Mouse (Mus musculus) forebrain, embryonic 13.5 days (tissue): ENCODE results near the gene Lrrc20. TPM values are rescaled to one million over a fixed set of nuclear protein-coding genes. Genes with fewer than 3 reads are reported as not detected.
"Not testable (repeated sequence)": the region's sequence is repeated elsewhere in the genome, so short reads cannot be mapped to it uniquely, and the experiment has no call there.

Source experiments
- ATAC-seq: fragments of 200-750 bp; cut with Nextera tagmentation; 2 replicates; pipeline ENCODE4 v1.8.0; 2017
- H3K27ac ChIP-seq: fragments of 300-500 bp; sonication (generic); 2 replicates; pipeline ENCODE4 v1.5.1; 2015; ENCODE audit warnings: inconsistent platforms, mild to moderate bottlenecking, moderate library complexity
- H3K27me3 ChIP-seq: fragments of 300-500 bp; sonication (generic); 2 replicates; pipeline ENCODE4 v1.6.1; 2015; ENCODE audit warnings: mild to moderate bottlenecking, inconsistent platforms
- H3K36me3 ChIP-seq: fragments of 300-500 bp; sonication (generic); 2 replicates; pipeline ENCODE4 v1.6.1; 2015; ENCODE audit warnings: mild to moderate bottlenecking, inconsistent platforms; ENCODE audit not compliant: poor library complexity, severe bottlenecking
- H3K4me1 ChIP-seq: fragments of 300-500 bp; sonication (generic); 2 replicates; pipeline ENCODE4 v1.6.1; 2015; ENCODE audit warnings: inconsistent platforms
- H3K4me2 ChIP-seq: fragments of 300-500 bp; sonication (generic); 2 replicates; pipeline ENCODE4 v1.6.1; 2015; ENCODE audit warnings: inconsistent platforms, mild to moderate bottlenecking, moderate library complexity
- H3K4me3 ChIP-seq: fragments of 300-500 bp; sonication (generic); 2 replicates; pipeline ENCODE4 v1.5.1; 2015; ENCODE audit warnings: mild to moderate bottlenecking, inconsistent platforms
- H3K9ac ChIP-seq: fragments of 300-500 bp; sonication (generic); 2 replicates; pipeline ENCODE4 v1.6.1; 2015; ENCODE audit warnings: mild to moderate bottlenecking, inconsistent platforms
- H3K9me3 ChIP-seq: fragments of 300-500 bp; sonication (generic); replicated peaks from 2 replicates; pipeline ENCODE4 v1.6.1; 2016; ENCODE audit warnings: inconsistent platforms
- WGBS: fragments of 180-500 bp; shearing (Covaris S2); methylation state at CpG from one replicate; pipeline ENCODE4 v1.1.7; 2015; 5-methylcytosine and 5-hydroxymethylcytosine counted together
- polyA plus RNA-seq: library from polyadenylated mRNA; unstranded; fragments of >200 nt; fragmentation: Nextera tagmentation; extraction: Ambion mirVana; gene quantifications from 2 replicates; pipeline ENCODE4 v1.2.1, GENCODE M21; 2015

Lrrc20 gene
- polyA plus RNA-seq, 1 experiment from 2014 or later = 16.4 TPM

DNA sequence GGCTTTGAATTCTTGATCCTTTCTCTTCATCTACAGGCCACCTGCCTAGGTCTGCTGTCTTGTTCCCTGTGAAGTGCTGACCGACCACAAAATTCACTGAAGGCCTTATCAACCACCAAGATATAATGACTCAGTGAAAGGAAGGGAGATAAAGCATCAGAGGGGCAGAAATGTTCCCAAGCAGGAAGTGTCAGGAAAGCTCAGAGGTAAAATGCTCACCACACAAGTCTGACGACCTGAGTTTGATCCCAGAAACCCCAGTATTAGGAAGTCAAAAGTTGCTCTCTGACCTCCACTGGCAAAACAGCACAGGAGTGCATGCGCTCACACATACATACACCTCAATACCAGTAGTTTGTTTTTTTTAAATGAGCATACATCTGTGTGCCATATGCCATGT is 26.8 kb upstream of the Lrrc20 start:
- Histone ChIP-seq H3K4me2 (no peak overlapping the region), H3K4me1 (peaks cover 76% of the 10 kb centered on the region), H3K36me3 (peaks cover 21% of the 10 kb centered on the region), H3K4me3 (no peak overlapping the region), H3K9ac (0 out of 2 replicates have a peak overlapping the region, but pooled peaks have one; percentile 5), H3K27ac (no peak overlapping the region), H3K27me3 (no peaks in the 10 kb centered on the region), H3K9me3 (no peaks in the 10 kb centered on the region)
- no peak for ATAC-seq
- 79% methylated on average over 3 of the region's 3 CpGs for WGBS

DNA sequence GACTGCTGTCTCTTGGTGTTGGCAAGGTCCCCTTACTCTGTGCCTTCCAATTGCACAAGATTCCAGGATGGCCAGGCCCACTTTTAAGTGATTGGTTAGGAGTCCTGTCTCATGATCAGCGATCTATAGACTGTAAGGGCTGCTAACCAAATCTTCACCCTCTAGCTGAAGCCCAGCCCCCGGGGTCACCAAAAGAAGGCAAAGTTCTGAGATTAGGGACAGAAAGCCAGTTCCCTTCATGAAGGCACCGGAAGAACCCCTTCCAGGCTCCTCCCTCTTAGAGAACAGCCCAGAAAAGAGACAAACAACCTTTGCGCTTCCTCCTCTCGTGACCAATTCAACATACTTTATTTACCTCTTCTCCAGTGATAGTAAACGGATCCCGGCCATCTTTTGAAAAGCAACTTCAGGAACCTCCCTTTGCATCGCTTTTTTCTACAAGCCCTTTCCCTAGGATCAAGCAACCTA is 24.1 kb upstream of the Lrrc20 start:
- ATAC-seq = no peak
- Histone ChIP-seq H3K27ac (peak overlapping the region; percentile 71; the same call in 1 of the 2 replicates), H3K9ac (peak overlapping the region; percentile 98), H3K4me1 (peaks cover 51% of the 10 kb centered on the region), H3K4me2 (peak overlapping the region; percentile 96), H3K4me3 (peak overlapping the region; percentile 99), H3K36me3 (peaks cover 19% of the 10 kb centered on the region), H3K27me3 (no peaks in the 10 kb centered on the region), H3K9me3 (no peaks in the 10 kb centered on the region)
- 11% methylated on average over 8 of the region's 8 CpGs for WGBS

DNA sequence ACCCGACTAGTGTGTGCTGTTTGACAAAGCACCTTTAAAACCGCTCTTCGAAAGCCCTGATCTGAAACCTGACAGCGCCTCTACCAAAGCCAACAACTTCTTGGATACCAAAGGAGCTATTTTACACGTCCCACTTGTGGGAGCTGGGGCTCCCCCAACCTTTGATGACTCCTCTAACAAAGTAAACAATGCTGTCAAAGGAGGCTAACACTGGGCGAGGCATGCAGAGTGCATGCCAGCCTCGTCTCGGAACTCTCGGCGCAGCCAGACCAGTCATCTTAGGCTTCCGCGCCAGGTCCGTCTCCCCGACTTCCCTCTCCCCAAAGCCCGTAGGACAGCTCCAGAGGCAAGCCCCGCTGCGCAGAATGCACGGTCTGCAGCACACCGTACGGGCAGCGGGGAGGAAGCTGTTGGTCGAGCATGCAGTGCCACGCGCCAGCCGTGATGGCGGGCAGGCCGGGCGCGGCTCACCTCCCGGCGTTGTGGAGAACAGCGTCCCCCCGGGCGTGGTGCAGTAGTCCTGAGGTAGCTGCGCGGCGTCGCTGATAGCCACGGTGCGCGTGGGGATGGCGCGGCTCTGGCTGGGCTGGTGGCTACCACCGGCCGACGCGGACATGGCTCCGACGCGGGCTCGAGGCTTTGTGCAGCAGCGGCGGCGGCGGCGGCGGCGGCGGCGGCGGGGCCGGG is 23.5 kb upstream of the Lrrc20 start:
- H3K4me1 ChIP-seq = peaks cover 45% of the 10 kb centered on the region
- WGBS = under 1% methylated on average over 43 of the region's 62 CpGs
- peak overlapping the region; percentile 98 for H3K9ac ChIP-seq
- peak overlapping the region; percentile 71 for H3K27ac ChIP-seq
- peak overlapping the region; percentile 99 for H3K4me3 ChIP-seq
- ATAC-seq = peak; percentile 65
- no peaks in the 10 kb centered on the region for H3K9me3 ChIP-seq
- peak overlapping the region; percentile 96 for H3K4me2 ChIP-seq
- peaks cover 15% of the 10 kb centered on the region for H3K36me3 ChIP-seq
- no peaks in the 10 kb centered on the region for H3K27me3 ChIP-seq

DNA sequence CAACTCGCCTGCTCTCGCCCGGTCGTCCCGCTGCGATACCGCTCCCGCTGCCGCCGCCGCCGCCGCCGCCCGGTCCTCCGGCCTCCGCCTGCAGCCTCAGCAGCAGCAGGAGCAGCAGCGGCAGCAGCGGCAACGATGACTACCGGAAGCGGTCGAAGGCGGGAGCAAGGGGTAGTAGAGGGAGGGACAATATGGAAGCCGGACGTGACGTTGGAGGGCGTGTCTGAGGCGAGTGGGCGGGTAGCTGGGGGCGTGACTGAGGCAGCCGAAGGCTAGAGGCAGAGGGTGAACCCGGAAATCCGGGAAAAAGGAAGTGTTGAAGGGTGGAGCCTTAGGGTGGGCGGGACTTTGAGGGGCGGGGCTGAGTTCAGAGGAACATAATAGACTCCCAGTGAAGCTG is 23.0 kb upstream of the Lrrc20 start, which contains the start of gene Eif4ebp2:
Gene Eif4ebp2, minus strand, starts transcription at position 17 of the 400 bp plus-strand sequence.
- peak within 1 kb of the TSS; percentile 99 for H3K4me3 ChIP-seq
- peak within 1 kb of the TSS; percentile 96 for H3K4me2 ChIP-seq
- peak; percentile 99 for ATAC-seq
- H3K27ac ChIP-seq = peak within 1 kb of the TSS; percentile 71
- peaks cover 39% of the 10 kb centered on the region for H3K4me1 ChIP-seq
- H3K27me3 ChIP-seq = no peaks in the 10 kb centered on the region
- peak within 1 kb of the TSS; percentile 98 for H3K9ac ChIP-seq
- no peaks in the 10 kb centered on the region for H3K9me3 ChIP-seq
- peaks cover 12% of the 10 kb centered on the region for H3K36me3 ChIP-seq
- under 1% methylated on average over 33 of the region's 36 CpGs for WGBS

DNA sequence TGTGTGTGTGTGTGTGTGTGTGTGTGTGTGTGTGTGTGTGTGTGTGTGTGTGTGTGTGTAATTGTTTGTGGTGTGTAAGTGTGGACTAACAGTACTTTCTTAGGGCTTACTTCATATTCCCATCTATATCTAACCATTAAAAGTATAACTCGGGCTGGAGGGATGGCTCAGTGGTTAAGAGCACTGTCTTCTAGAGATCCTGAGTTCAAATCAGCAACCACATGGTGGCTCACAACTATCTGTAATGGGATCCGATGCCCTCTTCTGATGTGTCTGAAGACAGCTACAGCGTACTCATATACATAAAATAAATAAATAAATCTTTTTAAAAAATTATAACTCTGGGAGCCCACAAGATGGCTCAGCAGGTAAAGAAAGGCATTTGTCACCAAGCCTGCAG is 22.4 kb upstream of the Lrrc20 start:
- ATAC-seq = peak; percentile 25; the same call in 1 of the 2 replicates
- H3K9ac ChIP-seq, H3K27ac ChIP-seq, H3K27me3 ChIP-seq, H3K9me3 ChIP-seq, H3K4me3 ChIP-seq, H3K4me2 ChIP-seq, H3K36me3 ChIP-seq: not testable (repeated sequence)
- H3K4me1 ChIP-seq = peaks cover 34% of the 10 kb centered on the region
- WGBS = 80% methylated on average over 3 of the region's 3 CpGs

DNA sequence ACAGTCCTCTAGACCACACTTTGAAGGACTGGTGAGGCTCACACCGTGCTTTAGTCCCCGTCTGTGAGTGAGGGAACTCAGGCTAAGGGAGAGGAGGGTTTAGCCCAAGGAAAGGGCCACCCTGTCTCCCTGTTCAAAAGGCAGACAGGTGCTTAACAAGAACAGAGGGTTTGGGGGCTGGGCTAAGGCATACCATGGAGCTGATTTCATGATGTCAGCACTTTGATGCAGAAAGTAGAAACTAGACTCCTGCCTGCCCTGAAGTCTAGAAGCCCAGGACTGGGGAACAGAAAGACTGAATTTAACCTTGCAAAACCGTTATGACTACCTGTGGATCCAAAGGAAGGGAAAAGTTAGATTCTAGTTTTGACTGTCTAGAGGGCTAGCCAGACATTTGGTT is 18.4 kb upstream of the Lrrc20 start:
- Histone ChIP-seq H3K36me3 (no peaks in the 10 kb centered on the region), H3K4me2 (no peak overlapping the region), H3K9me3 (no peaks in the 10 kb centered on the region), H3K4me3 (no peak overlapping the region), H3K27me3 (no peaks in the 10 kb centered on the region), H3K9ac (no peak overlapping the region), H3K4me1 (no peaks in the 10 kb centered on the region), H3K27ac (no peak overlapping the region)
- ATAC-seq = no peak
- WGBS = 65% methylated on average over 3 of the region's 3 CpGs

DNA sequence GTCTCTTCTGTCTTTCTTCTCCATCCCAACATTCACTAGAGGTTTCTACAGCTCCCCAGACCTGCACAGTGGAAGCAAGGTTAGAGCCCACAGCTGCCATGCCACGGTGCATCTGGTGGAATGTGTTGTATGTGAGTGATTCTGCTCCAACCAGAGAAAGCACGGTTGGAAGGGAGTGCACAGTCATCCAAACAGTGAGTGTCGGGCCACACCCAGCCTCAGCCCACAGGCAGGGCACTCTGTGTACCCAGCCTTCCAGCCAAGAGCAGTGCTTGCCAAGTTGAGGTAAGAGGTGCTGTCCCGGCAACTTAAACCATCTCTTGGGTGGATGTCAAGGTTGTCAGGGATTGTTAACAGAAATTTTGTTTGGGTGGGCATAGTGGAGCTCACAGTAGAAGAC is 10.6 kb upstream of the Lrrc20 start:
- H3K36me3 ChIP-seq = no peaks in the 10 kb centered on the region
- no peak overlapping the region for H3K27ac ChIP-seq
- no peaks in the 10 kb centered on the region for H3K4me1 ChIP-seq
- no peak overlapping the region for H3K4me2 ChIP-seq
- ATAC-seq = no peak
- no peak overlapping the region for H3K4me3 ChIP-seq
- no peaks in the 10 kb centered on the region for H3K27me3 ChIP-seq
- WGBS = 83% methylated on average over 4 of the region's 4 CpGs
- no peaks in the 10 kb centered on the region for H3K9me3 ChIP-seq
- H3K9ac ChIP-seq = no peak overlapping the region

DNA sequence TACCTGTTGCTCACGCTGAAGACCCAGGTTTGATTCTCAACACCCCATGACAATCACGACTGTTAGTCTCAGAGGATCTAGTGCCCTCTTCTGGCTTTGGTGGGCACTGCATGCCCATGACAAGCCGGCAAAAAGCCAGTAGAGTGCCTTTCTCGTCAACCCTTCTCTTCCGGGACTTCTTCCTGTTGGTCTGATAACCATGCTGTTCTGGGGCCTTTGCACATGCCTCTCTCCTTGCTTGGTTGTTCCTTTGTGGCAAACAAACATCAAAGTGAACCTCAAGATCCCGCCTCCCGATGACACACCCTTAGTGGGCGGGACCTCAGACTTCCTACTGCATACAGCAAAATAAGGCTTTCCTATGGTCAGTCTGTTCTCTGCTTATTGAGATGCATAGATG is 9.4 kb upstream of the Lrrc20 start:
- Histone ChIP-seq H3K4me2 (no peak overlapping the region), H3K4me3 (no peak overlapping the region), H3K36me3 (no peaks in the 10 kb centered on the region), H3K9me3 (no peaks in the 10 kb centered on the region), H3K9ac (no peak overlapping the region), H3K27ac (no peak overlapping the region), H3K4me1 (no peaks in the 10 kb centered on the region), H3K27me3 (no peaks in the 10 kb centered on the region)
- 69% methylated on average over 8 of the region's 8 CpGs for WGBS
- no peak for ATAC-seq

DNA sequence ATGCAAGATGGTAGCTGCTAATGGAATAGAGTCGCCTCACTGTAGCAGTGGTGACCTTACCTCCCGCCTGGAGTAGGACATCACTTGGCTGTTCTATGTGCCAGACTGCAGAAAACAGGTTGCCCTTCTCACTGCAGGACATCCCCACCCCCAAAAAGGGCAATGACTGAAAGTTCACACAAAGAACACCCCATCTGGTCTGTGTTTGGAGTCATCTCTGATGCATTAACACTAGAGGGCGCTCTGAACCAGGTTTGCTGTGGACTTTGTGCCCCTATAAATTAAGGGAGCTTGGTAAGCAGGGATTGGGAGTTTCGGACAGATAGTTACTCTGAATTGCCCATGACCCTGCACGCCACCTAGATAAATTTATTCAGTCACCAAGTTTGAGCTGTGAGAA is 8.7 kb upstream of the Lrrc20 start:
- Histone ChIP-seq H3K27me3 (no peaks in the 10 kb centered on the region), H3K4me3 (no peak overlapping the region), H3K27ac (no peak overlapping the region), H3K9me3 (no peaks in the 10 kb centered on the region), H3K9ac (no peak overlapping the region), H3K4me1 (no peaks in the 10 kb centered on the region), H3K36me3 (no peaks in the 10 kb centered on the region), H3K4me2 (no peak overlapping the region)
- 27% methylated on average over 5 of the region's 5 CpGs for WGBS
- peak; percentile 48; the same call in 1 of the 2 replicates for ATAC-seq

DNA sequence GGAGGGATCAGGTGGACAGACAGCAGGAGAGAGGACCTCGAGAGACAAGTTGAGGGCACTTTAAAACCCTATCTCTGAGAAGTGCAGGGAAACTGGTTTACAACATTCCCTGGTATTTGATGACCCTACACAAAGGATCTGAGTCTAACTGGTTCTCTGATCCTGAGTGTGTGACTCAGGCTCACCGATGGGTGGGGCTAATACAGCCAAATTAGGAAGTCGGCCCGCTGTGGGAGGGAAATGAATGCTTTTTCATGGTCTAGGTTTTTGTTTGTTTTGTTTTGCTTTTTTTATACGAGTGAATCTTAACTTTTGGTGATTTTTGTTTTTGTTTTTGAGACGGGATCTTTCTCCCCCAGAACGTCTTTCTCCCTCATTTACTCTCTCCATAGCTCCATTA is 6.7 kb upstream of the Lrrc20 start:
- H3K4me1 ChIP-seq = peaks cover 2% of the 10 kb centered on the region; the same call in 1 of the 2 replicates
- H3K9me3 ChIP-seq = no peaks in the 10 kb centered on the region
- no peak overlapping the region for H3K9ac ChIP-seq
- no peak overlapping the region for H3K27ac ChIP-seq
- no peaks in the 10 kb centered on the region for H3K36me3 ChIP-seq
- 66% methylated on average over 7 of the region's 7 CpGs for WGBS
- H3K27me3 ChIP-seq = no peaks in the 10 kb centered on the region
- H3K4me2 ChIP-seq = no peak overlapping the region
- ATAC-seq = no peak
- H3K4me3 ChIP-seq = no peak overlapping the region

DNA sequence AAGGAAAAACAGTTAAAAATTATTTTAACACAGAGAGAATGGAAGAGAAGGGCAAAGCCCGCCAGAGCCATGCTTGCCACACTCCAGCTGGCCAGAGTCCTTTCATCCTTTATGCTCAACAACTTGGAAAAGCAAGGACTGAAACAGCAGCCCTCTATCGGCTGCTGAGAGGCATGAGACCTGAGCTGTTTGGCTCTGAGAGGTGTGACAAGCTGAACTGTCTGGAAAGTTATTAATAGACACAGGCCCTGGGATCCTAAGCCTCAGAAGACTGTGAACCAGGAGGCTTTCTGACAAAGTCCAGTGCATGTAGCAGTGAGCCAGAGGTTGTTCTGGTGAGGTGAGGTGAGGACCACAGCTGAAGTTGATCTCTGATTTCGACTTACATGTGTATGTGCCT is 2.0 kb upstream of the Lrrc20 start:
- H3K27me3 ChIP-seq = no peaks in the 10 kb centered on the region
- H3K9me3 ChIP-seq = no peaks in the 10 kb centered on the region
- H3K4me1 ChIP-seq = peaks cover 30% of the 10 kb centered on the region
- peak overlapping the region; percentile 97; the same call in 1 of the 2 replicates for H3K4me2 ChIP-seq
- no peak overlapping the region for H3K9ac ChIP-seq
- 66% methylated on average over 3 of the region's 3 CpGs for WGBS
- ATAC-seq = no peak
- no peak overlapping the region for H3K4me3 ChIP-seq
- H3K36me3 ChIP-seq = no peaks in the 10 kb centered on the region
- no peak overlapping the region for H3K27ac ChIP-seq

DNA sequence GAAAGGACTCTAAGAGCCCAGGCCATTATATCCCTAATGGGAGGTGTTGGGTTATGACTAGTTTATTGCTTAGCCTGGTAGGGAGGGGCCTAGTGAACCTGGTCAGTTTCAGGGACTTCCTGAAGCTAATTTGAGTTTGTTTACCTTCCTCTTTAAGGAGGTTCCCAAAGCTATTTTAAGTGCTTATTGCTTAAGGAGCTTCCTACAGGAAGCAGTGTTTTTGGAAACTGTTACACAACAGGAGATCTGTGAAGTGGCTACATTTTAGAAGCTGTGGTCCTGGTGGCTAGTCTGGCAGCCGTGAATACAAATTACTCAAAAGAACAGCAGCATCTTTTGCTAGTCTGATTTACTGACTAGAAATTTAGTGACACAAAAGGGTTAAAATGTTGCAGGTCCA is 1.3 kb upstream of the Lrrc20 start:
- H3K4me3 ChIP-seq = peak overlapping the region; percentile 85
- H3K9ac ChIP-seq = no peak overlapping the region
- no peak overlapping the region for H3K27ac ChIP-seq
- H3K27me3 ChIP-seq = no peaks in the 10 kb centered on the region
- H3K36me3 ChIP-seq = no peaks in the 10 kb centered on the region
- no peaks in the 10 kb centered on the region for H3K9me3 ChIP-seq
- ATAC-seq = no peak
- 78% methylated on average over 1 of the region's 1 CpGs for WGBS
- peaks cover 30% of the 10 kb centered on the region for H3K4me1 ChIP-seq
- peak overlapping the region; percentile 97 for H3K4me2 ChIP-seq
